Mouse (Mus musculus) layer of hippocampus, postnatal 36 days (tissue): ENCODE measurements around the gene Scn4a. TPM values are rescaled to one million over a fixed set of nuclear protein-coding genes. Genes with fewer than 3 reads are reported as not detected.
A peak's percentile ranks its signal among the peaks of the same experiment; 100 is the strongest.

ENCODE experiments used
- DNase-seq, 2 experiments: peaks; one replicate each; pipeline ENCODE4 v3.0.0; 2022
- total RNA-seq, 2 experiments: library from RNA; stranded (reverse); gene quantifications; 2 replicates each; pipeline ENCODE4 v1.2.3; 2021

Gene Scn4a
- total RNA-seq, 2 experiments from 2014 or later = not detected

- no peak for DNase-seq
Measured at GRCm38 (mm10) chr11:106314333-106314812, 38.7 kb downstream of the Scn4a start, which contains the start of gene Cd79b. Gene Cd79b, minus strand, starts transcription at chr11:106314762.

DNA sequence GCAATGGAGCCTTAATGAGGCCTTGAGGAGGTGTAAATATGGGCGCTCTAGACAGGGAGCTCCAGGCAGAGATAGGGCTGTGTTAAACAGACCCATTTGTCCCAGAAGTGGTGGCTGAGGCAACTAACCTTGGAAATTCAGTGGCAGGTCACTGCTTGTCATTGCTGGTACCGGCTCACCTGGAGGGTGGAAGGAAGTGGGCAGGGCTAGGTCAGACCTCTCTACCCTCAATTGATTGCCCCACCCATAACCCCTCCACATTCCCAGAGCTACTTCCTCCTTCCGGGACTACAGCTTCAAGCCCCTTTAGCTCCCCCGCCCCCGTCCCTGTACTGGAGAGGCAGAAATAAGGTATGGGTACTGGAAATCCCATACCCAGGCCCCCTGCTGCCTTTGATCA, 39.6 kb downstream of the Scn4a start:
- DNase-seq = no peak

DNA sequence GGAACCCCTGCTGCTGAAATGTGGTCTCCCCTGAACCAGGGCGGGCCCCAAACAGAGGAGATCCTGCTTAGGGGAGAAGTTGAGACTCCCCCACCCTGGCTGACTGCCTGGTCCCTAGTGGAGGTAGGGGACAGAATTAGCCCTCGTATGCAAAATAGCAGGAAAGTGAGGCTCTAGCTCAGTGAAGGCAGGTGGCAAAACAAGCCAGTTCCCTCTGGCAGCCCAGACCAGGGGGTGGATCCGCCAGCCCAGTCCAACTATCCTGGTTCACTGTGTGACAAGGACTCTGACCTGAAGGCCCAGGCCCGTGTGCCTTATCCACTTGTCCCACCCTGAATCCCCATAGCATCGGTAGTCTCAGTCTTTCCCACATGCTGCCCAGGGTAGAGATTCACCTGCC, 43.0 kb downstream of the Scn4a start:
- DNase-seq = no peak

- no peak for DNase-seq
Measured at GRCm38 (mm10) chr11:106308162-106308561, 44.9 kb downstream of the Scn4a start.

DNA sequence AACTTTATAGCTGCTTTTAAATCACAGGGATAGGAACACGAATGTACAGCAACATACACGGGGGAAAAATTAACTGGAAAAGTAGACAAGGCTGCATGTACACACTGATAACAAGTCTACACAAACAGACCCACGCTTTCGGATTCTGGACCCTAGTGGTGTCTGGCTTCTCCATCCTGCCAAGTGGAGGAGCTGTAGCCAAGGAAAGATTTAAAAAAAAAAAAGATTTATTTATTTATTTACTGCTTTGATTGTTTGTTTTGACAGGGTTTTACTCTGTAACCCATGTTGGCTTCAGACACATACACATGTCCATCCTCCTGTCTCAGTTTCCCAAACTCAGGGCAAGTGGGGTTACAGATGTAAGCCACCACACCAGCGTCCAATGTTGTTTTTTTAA, 45.7 kb downstream of the Scn4a start:
- no peak for DNase-seq

- DNase-seq = no peak
Measured at GRCm38 (mm10) chr11:106306758-106307157, 46.3 kb downstream of the Scn4a start.

GRCm38 (mm10) chr11:106306065-106306385, 47.1 kb downstream of the Scn4a start:
- no peak for DNase-seq

DNA sequence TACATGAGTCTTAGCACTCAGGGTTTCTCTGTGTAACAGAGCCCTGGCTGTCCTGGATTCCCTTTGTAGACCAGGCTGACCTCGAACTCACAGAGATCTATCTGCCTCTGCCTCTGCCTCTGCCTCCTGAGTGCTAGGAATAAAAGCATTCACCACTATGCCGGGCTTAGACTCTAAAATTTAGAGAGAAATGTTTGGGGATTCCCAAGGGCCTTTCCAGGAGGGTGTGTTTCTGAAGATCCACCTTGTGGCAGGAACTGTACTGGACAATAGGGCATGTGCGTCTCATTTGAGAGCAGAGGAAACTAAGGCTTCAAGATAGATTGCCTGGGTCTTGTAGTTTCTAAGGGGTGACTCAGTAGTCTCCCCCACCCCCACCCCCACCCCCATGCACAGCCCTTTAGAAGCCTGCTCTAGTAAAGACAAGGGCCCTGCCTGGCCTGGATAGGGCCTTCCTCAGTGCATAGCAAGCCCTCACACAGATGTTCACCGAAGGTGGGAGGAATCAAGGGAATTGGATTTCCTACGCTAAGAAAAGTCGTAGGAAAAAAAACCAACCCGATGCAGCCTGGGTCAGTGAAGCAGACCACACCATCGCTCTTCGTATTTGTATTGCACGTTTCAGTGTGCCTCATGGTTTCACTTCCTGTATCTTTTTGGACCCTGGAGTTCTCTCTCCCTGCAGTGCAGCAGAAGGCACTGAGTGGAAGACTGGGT, 47.6 kb downstream of the Scn4a start:
- DNase-seq = no peak

DNA sequence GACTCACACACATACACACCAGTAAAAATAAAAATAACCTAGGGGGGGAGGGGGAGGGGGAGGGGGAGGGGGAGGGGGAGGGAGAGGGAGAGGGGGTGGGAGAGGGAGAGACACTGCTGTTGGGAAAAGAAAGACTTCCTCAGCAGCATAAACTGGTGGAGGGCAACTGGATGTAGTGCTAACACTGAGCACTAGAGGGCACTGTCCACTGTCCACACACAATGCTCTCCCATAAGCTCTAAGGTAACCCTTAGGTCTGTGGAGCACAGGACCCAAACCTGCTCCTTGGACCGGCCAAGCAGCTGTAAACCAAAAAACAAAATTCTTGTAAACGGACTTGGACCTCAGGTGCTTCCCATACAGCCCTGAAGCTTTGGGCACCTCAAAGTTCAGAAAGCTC, 50.5 kb downstream of the Scn4a start:
- no peak for DNase-seq

- DNase-seq = no peak
Measured at GRCm38 (mm10) chr11:106301765-106302164, 51.3 kb downstream of the Scn4a start, which contains the start of gene Gh. Gene Gh, minus strand, starts transcription at chr11:106301865.

GRCm38 (mm10) chr11:106291861-106292260, 61.2 kb downstream of the Scn4a start:
- no peak for DNase-seq

DNA sequence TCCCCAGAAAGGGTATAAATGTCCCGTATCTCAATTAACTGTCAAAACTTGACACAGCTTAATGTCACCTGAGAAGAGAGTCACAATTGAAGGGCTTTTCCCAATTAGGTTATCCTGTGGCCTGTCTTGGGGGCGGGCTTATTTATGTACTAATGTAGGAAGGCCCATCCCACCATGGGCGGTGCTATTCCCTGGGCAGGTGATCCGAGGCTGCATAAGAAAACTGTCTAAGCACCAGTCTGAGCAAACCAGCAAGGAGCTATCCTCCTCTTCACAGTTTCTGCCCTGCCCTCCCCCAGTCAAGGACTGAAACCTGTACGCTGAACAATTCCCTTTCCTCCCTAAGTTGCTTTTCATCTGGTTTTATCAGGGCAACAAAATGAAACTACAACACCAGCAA, 62.7 kb downstream of the Scn4a start:
- DNase-seq = no peak

DNA sequence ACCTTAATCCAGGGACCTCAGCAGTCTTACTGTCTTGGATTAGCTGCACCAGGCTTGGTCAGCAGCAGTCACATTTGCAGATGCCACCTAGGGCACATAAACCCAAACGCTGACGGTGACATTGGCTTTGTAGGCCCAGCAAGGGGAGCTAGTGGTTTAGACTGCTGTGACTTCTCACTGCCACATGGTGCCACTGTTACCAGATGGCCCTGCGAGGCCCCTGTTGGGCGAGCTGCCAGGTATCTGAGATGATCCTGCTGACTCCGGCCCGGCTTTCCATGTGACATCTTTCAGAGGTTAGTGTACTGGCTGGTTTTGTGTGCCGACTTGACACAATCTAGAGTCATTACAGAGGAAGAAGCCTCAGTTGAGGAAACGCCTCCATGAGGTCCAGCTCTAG, 63.7 kb downstream of the Scn4a start:
- DNase-seq = no peak

GRCm38 (mm10) chr11:106286987-106287386, 66.1 kb downstream of the Scn4a start:
- DNase-seq = no peak

DNA sequence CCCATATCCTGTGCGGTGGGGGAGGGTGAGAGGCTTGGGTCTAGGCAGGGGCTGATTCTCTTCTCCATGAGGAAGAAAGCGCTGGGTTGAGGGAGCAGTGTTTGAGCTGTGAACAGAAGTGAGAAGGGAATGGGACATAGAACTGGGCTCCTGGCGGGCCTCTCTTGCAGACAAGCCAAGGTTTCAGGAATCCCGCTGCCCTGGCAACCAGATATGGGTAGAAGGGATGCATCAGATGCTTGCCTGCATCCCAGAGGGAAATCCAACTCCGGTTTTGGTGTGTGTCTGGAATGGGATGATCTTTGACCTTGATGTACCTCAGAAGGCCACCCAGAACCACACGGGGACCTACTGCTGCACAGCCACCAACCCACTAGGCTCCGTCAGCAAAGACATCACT, 66.9 kb downstream of the Scn4a start:
- DNase-seq = no peak

GRCm38 (mm10) chr11:106284126-106284525, 69.0 kb downstream of the Scn4a start:
- DNase-seq = no peak

DNA sequence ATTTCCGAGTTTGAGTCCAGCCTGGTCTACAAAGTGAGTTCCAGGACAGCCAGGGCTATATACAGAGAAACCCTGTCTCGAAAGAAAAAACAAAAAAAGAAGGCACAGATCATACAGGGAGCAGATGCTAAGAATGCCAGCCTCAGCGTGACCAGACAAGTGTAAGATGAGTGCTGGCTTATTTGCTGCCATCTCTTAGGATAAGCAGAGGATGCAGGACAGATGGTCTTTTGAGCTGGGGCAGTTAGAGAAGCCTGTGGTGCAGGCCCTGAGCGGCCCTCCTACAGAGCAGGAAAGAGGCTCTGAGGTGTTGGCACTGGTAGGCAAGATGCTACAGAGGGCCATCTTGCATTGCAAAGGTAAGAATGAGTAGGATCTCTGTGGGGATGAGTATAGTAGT, 69.7 kb downstream of the Scn4a start:
- no peak for DNase-seq

DNA sequence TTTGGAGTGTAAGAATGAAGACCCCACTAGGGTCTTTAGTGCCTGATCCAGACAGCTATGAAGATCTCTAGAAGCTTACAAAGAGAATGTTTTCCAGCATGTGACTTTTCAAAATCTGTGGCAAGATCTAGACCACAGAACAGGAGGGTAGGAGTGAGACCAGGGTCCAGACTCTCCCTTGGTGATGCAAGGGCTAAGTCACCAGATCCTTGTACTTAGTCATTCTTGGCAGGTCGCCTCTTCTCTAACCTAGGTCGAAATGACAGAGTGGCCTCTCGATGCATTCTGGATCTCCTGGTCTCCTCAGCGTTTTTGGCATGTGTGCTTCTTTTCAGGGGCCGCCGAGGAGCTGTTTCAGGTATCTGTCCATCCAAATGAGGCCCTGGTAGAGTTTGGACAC, 70.6 kb downstream of the Scn4a start:
- no peak for DNase-seq

DNA sequence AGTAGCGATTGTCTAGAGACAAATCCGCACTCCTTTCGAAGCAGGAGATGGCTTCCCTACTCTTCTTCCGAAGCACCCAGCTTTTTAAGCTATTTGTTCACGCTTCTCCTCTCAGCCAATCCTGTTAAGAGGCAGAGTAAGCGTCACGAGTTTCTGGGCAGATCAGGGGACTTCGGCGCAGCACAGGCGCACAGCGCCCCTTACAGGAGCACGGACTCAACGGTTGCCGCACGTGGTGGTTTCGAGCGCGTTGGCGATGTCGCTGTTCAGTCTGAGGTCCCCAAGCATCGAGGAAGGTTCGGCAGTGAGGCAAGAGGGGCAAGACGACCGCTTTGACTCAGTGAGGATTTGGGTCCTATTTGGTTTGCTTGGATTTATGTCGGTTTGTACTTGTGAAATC, 76.6 kb downstream of the Scn4a start, which contains the start of gene Tcam1:
Tcam1 (plus strand) TSS at position 219 of the 400 bp plus-strand sequence.
- peak; percentile 90 for DNase-seq

DNA sequence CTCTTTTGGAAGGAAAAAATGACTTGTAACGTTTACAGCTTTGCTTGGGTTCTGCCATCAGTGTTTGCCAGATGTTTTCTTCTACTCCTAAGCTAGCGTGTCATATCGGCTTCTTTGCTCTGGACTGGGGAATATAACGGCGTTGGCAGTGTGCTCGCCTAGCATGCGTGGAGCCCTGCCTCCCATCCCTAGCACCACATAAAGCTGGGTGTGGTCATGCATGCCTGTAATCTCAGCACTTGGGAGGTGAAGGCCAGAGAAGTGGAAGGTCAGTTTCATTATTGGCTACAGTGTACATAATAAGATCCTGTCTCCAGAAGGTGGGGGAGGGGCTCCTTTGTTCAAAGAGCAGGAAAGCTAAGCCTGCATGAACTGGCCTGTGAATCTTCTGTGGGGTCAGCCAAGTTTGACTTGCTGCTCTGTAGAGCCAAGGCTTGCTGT, 78.1 kb downstream of the Scn4a start:
- no peak for DNase-seq

DNA sequence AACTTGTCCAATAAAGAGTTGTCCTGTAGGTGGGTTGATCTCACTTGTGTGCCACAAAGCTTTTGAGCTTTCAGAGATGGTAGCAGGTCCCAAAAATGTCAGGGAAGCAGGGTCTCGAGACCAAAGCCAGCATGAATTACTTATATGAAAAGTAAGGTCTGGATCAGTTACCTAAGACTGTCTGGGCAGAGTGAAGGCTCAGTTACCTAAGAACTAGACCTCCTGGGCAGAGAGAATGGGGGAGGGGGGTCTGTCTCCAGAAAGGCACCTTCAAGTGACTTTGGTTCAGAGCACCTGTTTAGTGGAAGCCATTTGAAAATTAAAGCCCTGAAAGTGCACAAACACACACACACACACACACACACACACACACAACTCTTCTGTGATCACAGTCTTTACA, 78.7 kb downstream of the Scn4a start:
- no peak for DNase-seq

- DNase-seq = no peak
Measured at GRCm38 (mm10) chr11:106273811-106274210, 79.3 kb downstream of the Scn4a start.

- no peak for DNase-seq
Measured at GRCm38 (mm10) chr11:106273311-106273684, 79.8 kb downstream of the Scn4a start.

GRCm38 (mm10) chr11:106272644-106273310, 80.3 kb downstream of the Scn4a start, which contains the start of gene Smarcd2:
Gene Smarcd2, minus strand, starts transcription at chr11:106272972.
- DNase-seq = peak; percentile 99 to 100
